Mouse (Mus musculus) CD4-positive, CD25-positive, alpha-beta regulatory T cell, adult 4 months (primary cell): Measurements from ENCODE around the gene Epb41l2. TPM values are rescaled to one million over a fixed set of nuclear protein-coding genes. Genes with fewer than 3 reads are reported as not detected.

Experiments used
- ATAC-seq: one replicate; pipeline ENCODE4 v1.8.0; 2017
- polyA plus RNA-seq, 2 experiments: library from polyadenylated mRNA; unstranded; fragments of 100-300 nt; shearing (Covaris generic); gene quantifications; one replicate each; pipeline ENCODE4 v1.2.1; 2017

The Epb41l2 gene
- polyA plus RNA-seq, 2 experiments from 2014 or later = 19.1 to 20.1 TPM

GRCm38 (mm10) chr10:25513821-25514220 is 154.2 kb downstream of the Epb41l2 start:
- ATAC-seq = no peak

GRCm38 (mm10) chr10:25519954-25520353 is 160.4 kb downstream of the Epb41l2 start:
- ATAC-seq = no peak

GRCm38 (mm10) chr10:25520428-25520827 is 160.8 kb downstream of the Epb41l2 start:
- ATAC-seq = no peak

GRCm38 (mm10) chr10:25523727-25524126 is 164.1 kb downstream of the Epb41l2 start:
- no peak for ATAC-seq

GRCm38 (mm10) chr10:25526156-25526555 is 166.6 kb downstream of the Epb41l2 start:
- ATAC-seq = no peak

- no peak for ATAC-seq
These were observed 167.0 kb downstream of the Epb41l2 start for GRCm38 (mm10) chr10:25526622-25527021.

GRCm38 (mm10) chr10:25527126-25527525 is 167.5 kb downstream of the Epb41l2 start:
- ATAC-seq = no peak

GRCm38 (mm10) chr10:25531335-25531734 is 171.7 kb downstream of the Epb41l2 start:
- no peak for ATAC-seq

- no peak for ATAC-seq
These were observed 173.5 kb downstream of the Epb41l2 start for GRCm38 (mm10) chr10:25533105-25533504.

GRCm38 (mm10) chr10:25533513-25534246 is 174.1 kb downstream of the Epb41l2 start:
- ATAC-seq = no peak

- ATAC-seq = no peak
These were observed 174.9 kb downstream of the Epb41l2 start for GRCm38 (mm10) chr10:25534467-25534866.

GRCm38 (mm10) chr10:25535891-25536331 is 176.3 kb downstream of the Epb41l2 start, which contains the start of gene Smlr1:
Smlr1 (minus strand) TSS chr10:25536267.
- ATAC-seq = no peak

- no peak for ATAC-seq
These were observed 177.0 kb downstream of the Epb41l2 start for GRCm38 (mm10) chr10:25536621-25537020.

GRCm38 (mm10) chr10:25538738-25539137 is 179.1 kb downstream of the Epb41l2 start:
- no peak for ATAC-seq

GRCm38 (mm10) chr10:25539146-25539770 is 179.7 kb downstream of the Epb41l2 start:
- no peak for ATAC-seq

GRCm38 (mm10) chr10:25539771-25540168 is 180.2 kb downstream of the Epb41l2 start:
- no peak for ATAC-seq

- ATAC-seq = no peak
These were observed 181.5 kb downstream of the Epb41l2 start for GRCm38 (mm10) chr10:25541097-25541496.

GRCm38 (mm10) chr10:25552936-25553335 is 193.3 kb downstream of the Epb41l2 start:
- no peak for ATAC-seq

GRCm38 (mm10) chr10:25571319-25572240 is 212.0 kb downstream of the Epb41l2 start:
- no peak for ATAC-seq
